11 mouse cellular contexts compared by ENCODE assay signal in genomic region chr11:108271305-108271704, GRCm38 (mm10).
DNase-seq lines count a peak whose midpoint lies in the region; ATAC-seq lines count a peak whose summit lies in the region.
"Had no signal": no experiment of that assay in that cellular context is flagged by ENCODE, and none has a peak within 500 bp of the region (broad histone marks: within the 10 kb centered on the region; RNA-seq: fewer than 3 reads in every experiment).

No protein-coding gene starts in this region.

- no peak overlapping the region for H3K4me2 ChIP-seq in heart, embryonic 16.5 days (ENCODE audit: low read depth, low read length)
- H3K4me2 ChIP-seq in intestine, embryonic 16.5 days (ENCODE audit: low read depth, low read length) = no peak overlapping the region
- no peak overlapping the region for H3K4me2 ChIP-seq in lung, embryonic 16.5 days (ENCODE audit: low read depth, low read length)
- H3K4me2 ChIP-seq in midbrain, embryonic 14.5 days (ENCODE audit: low read length) = no peak overlapping the region
- H3K4me2 ChIP-seq: neural tube, embryonic 12.5 days had no signal

- H3K36me3 ChIP-seq in heart, embryonic 16.5 days (ENCODE audit: control insufficient read depth, insufficient read depth) = no peaks in the 10 kb centered on the region
- H3K36me3 ChIP-seq in intestine, embryonic 16.5 days (ENCODE audit: control insufficient read depth, insufficient read depth, low read length) = no peaks in the 10 kb centered on the region
- no peaks in the 10 kb centered on the region for H3K36me3 ChIP-seq in lung, embryonic 16.5 days (ENCODE audit: control insufficient read depth, insufficient read depth, low read length)
- H3K36me3 ChIP-seq in midbrain, embryonic 14.5 days (ENCODE audit: control insufficient read depth, insufficient read depth, low read length) = no peaks in the 10 kb centered on the region
- H3K36me3 ChIP-seq: neural tube, embryonic 12.5 days had no signal

- no peaks in the 10 kb centered on the region for H3K27me3 ChIP-seq in heart, embryonic 16.5 days (ENCODE audit: control insufficient read depth, insufficient read depth, low read length)
- no peaks in the 10 kb centered on the region for H3K27me3 ChIP-seq in intestine, embryonic 16.5 days (replicated peaks; ENCODE audit: control insufficient read depth, insufficient read depth, low read length)
- no peaks in the 10 kb centered on the region for H3K27me3 ChIP-seq in lung, embryonic 16.5 days (ENCODE audit: control insufficient read depth, insufficient read depth, low read depth, low read length)
- no peaks in the 10 kb centered on the region for H3K27me3 ChIP-seq in midbrain, embryonic 14.5 days (ENCODE audit: control insufficient read depth, insufficient read depth, low read length)

- H3K4me1 ChIP-seq in heart, embryonic 16.5 days (ENCODE audit: control insufficient read depth, insufficient read depth, low read length) = peaks cover 48% of the 10 kb centered on the region
- H3K4me1 ChIP-seq in intestine, embryonic 16.5 days (ENCODE audit: control insufficient read depth, insufficient read depth, low read length) = peaks cover 31% of the 10 kb centered on the region
- H3K4me1 ChIP-seq in lung, embryonic 16.5 days (replicated peaks; ENCODE audit: control insufficient read depth, insufficient read depth, low read length) = peaks cover 21% of the 10 kb centered on the region
- H3K4me1 ChIP-seq in midbrain, embryonic 14.5 days (ENCODE audit: control insufficient read depth, insufficient read depth, low read length) = peaks cover 23% of the 10 kb centered on the region

- 46% methylated on average over 8 of the region's 8 CpGs for WGBS in heart, embryonic 16.5 days
- 46% methylated on average over 8 of the region's 8 CpGs for WGBS in intestine, embryonic 16.5 days
- WGBS in lung, embryonic 16.5 days = 38% methylated on average over 8 of the region's 8 CpGs
- 57% methylated on average over 8 of the region's 8 CpGs for WGBS in midbrain, embryonic 14.5 days

- H3K9ac ChIP-seq in heart, embryonic 16.5 days (ENCODE audit: low read length) = no peak overlapping the region
- H3K9ac ChIP-seq in intestine, embryonic 16.5 days (ENCODE audit: low read depth, low read length) = no peak overlapping the region
- peak overlapping the region; percentile 46; the same call in 1 of the 2 replicates for H3K9ac ChIP-seq in lung, embryonic 16.5 days (ENCODE audit: low read length)
- H3K9ac ChIP-seq in midbrain, embryonic 14.5 days (replicated peaks; ENCODE audit: low read length) = no peak overlapping the region
- H3K9ac ChIP-seq: neural tube, embryonic 12.5 days had no signal

- DNase-seq in heart, adult 8-10 months (ENCODE audit: low spot score) = no peak
- peak; percentile 62 for DNase-seq in thymus, postnatal 25 days
- no peak for DNase-seq in midbrain, embryonic 14.5 days
- no peak for DNase-seq in right cerebral cortex, postnatal 4 days
- DNase-seq in left cerebral cortex, postnatal 36 days (ENCODE audit: low spot score in 2 of 2) = no peak
- DNase-seq: adrenal gland, postnatal 10 days; cerebellum, adult 9-11 months had no signal

- intact Hi-C loops in left cerebral cortex, postnatal 36 days (cut with DNase I) = no loop called here

- no peaks in the 10 kb centered on the region for H3K9me3 ChIP-seq in heart, embryonic 16.5 days (replicated peaks; ENCODE audit: control insufficient read depth, low read length)
- no peaks in the 10 kb centered on the region for H3K9me3 ChIP-seq in intestine, embryonic 16.5 days (ENCODE audit: control insufficient read depth, low read length)
- H3K9me3 ChIP-seq in lung, embryonic 16.5 days (ENCODE audit: control insufficient read depth, low read length) = no peaks in the 10 kb centered on the region
- H3K9me3 ChIP-seq in midbrain, embryonic 14.5 days (ENCODE audit: control insufficient read depth, low read length) = no peaks in the 10 kb centered on the region
- H3K9me3 ChIP-seq: neural tube, embryonic 12.5 days had no signal

- peak; percentile 21 for ATAC-seq in heart, embryonic 16.5 days (replicated peaks; ENCODE audit: extremely low read depth, insufficient read depth, low FRiP score)
- peak; percentile 44 for ATAC-seq in intestine, embryonic 16.5 days
- ATAC-seq in lung, embryonic 16.5 days (ENCODE audit: low read depth) = peak; percentile 57; the same call in 1 of the 2 replicates
- no peak for ATAC-seq in midbrain, embryonic 14.5 days (ENCODE audit: low FRiP score, low TSS enrichment)

- no peak overlapping the region for H3K4me3 ChIP-seq in heart, embryonic 16.5 days (ENCODE audit: low read length)
- H3K4me3 ChIP-seq in intestine, embryonic 16.5 days (ENCODE audit: low read length) = no peak overlapping the region
- H3K4me3 ChIP-seq in lung, embryonic 16.5 days (ENCODE audit: low read length) = no peak overlapping the region
- no peak overlapping the region for H3K4me3 ChIP-seq in midbrain, embryonic 14.5 days (replicated peaks; ENCODE audit: low read depth, low read length)
- H3K4me3 ChIP-seq: neural tube, embryonic 12.5 days had no signal

- H3K27ac ChIP-seq in heart, embryonic 16.5 days (ENCODE audit: low read length) = peak overlapping the region; percentile 34; the same call in 1 of the 2 replicates
- H3K27ac ChIP-seq in intestine, embryonic 16.5 days (ENCODE audit: low read length) = no peak overlapping the region
- peak overlapping the region; percentile 47; the same call in 1 of the 2 replicates for H3K27ac ChIP-seq in lung, embryonic 16.5 days (ENCODE audit: low read length)
- H3K27ac ChIP-seq in midbrain, embryonic 14.5 days (replicated peaks; ENCODE audit: low read depth, low read length) = no peak overlapping the region
- H3K27ac ChIP-seq: neural tube, embryonic 12.5 days had no signal

Comparison
In these comparisons a context has a peak if more than half of its experiments do, and no peak if none do; other contexts are left out.
1. H3K27ac ChIP-seq: peak in heart, embryonic 16.5 days (single experiment) and lung, embryonic 16.5 days (single experiment); none in intestine, embryonic 16.5 days (single experiment) and midbrain, embryonic 14.5 days (single experiment).